In genomic region chr17:46083381-46083780, GRCm38 (mm10) we compare ENCODE assay signal across 9 mouse cellular contexts. TPM values are rescaled to one million over a fixed set of nuclear protein-coding genes. Genes with fewer than 3 reads are reported as not detected.
A peak's percentile ranks its signal among the peaks of the same experiment; 100 is the strongest.
DNase-seq lines count a peak whose midpoint lies in the region; ATAC-seq and TF ChIP-seq lines count a peak whose summit lies in the region.
"Had no signal": no experiment of that assay in that cellular context is flagged by ENCODE, and none has a peak within 500 bp of the region (broad histone marks: within the 10 kb centered on the region; RNA-seq: fewer than 3 reads in every experiment).

No protein-coding gene starts in this region.

- 0 out of 2 replicates have a peak, but pooled peaks cover 4% of the 10 kb centered on the region for H3K27me3 ChIP-seq in heart, embryonic 11.5 days (ENCODE audit: control insufficient read depth, insufficient read depth, low read length)
- H3K27me3 ChIP-seq in intestine, embryonic 14.5 days (replicated peaks; ENCODE audit: control insufficient read depth, insufficient read depth, low read length): no peaks in the 10 kb centered on the region
- H3K27me3 ChIP-seq in intestine, postnatal 0 days (replicated peaks; ENCODE audit: control insufficient read depth, insufficient read depth, low read length): no peaks in the 10 kb centered on the region
- H3K27me3 ChIP-seq in limb, embryonic 10.5 days (ENCODE audit: low read depth, poor library complexity, severe bottlenecking): no peaks in the 10 kb centered on the region
- no peaks in the 10 kb centered on the region for H3K27me3 ChIP-seq in liver, embryonic 11.5 days (replicated peaks; ENCODE audit: control insufficient read depth, insufficient read depth, low read length)

- no peak overlapping the region for H3K4me3 ChIP-seq in heart, embryonic 11.5 days (ENCODE audit: low read depth, low read length)
- H3K4me3 ChIP-seq in intestine, embryonic 14.5 days (ENCODE audit: low read depth, low read length): no peak overlapping the region
- no peak overlapping the region for H3K4me3 ChIP-seq in intestine, postnatal 0 days (ENCODE audit: low read depth, low read length)
- H3K4me3 ChIP-seq in limb, embryonic 10.5 days: no peak overlapping the region
- no peak overlapping the region for H3K4me3 ChIP-seq in liver, embryonic 11.5 days (ENCODE audit: low read depth, low read length)
- H3K4me3 ChIP-seq: liver, embryonic 12.5 days had no signal

- TF ChIP-seq POLR2A in brain, embryonic 14.5 days (IDR thresholded peaks at IDR 0.05; ENCODE audit: borderline replicate concordance, extremely low read depth, insufficient read depth, insufficient read length, poor library complexity, severe bottlenecking): no peak

- H3K36me3 ChIP-seq in heart, embryonic 11.5 days (ENCODE audit: control insufficient read depth, insufficient read depth, low read length): no peaks in the 10 kb centered on the region
- no peaks in the 10 kb centered on the region for H3K36me3 ChIP-seq in intestine, embryonic 14.5 days (ENCODE audit: control insufficient read depth, insufficient read depth, low read length)
- H3K36me3 ChIP-seq in intestine, postnatal 0 days (ENCODE audit: control insufficient read depth, insufficient read depth): no peaks in the 10 kb centered on the region
- no peaks in the 10 kb centered on the region for H3K36me3 ChIP-seq in limb, embryonic 10.5 days
- no peaks in the 10 kb centered on the region for H3K36me3 ChIP-seq in liver, embryonic 11.5 days (ENCODE audit: control insufficient read depth, insufficient read depth, low read length)
- H3K36me3 ChIP-seq: liver, embryonic 12.5 days had no signal

- H3K9ac ChIP-seq in heart, embryonic 11.5 days (ENCODE audit: low read depth, low read length): no peak overlapping the region
- H3K9ac ChIP-seq in intestine, embryonic 14.5 days (ENCODE audit: low read length): no peak overlapping the region
- H3K9ac ChIP-seq in intestine, postnatal 0 days (ENCODE audit: low read depth, low read length): no peak overlapping the region
- H3K9ac ChIP-seq in liver, embryonic 11.5 days (ENCODE audit: low read depth, low read length): no peak overlapping the region
- H3K9ac ChIP-seq: liver, embryonic 12.5 days had no signal

- DNase-seq in heart, adult 18-20 months: no peak
- DNase-seq in intestine, embryonic 14.5 days (ENCODE audit: low spot score): no peak
- peak; percentile 75 for DNase-seq in brain, embryonic 14.5 days (ENCODE audit: low read depth)
- no peak for DNase-seq in limb, embryonic 10.5 days (ENCODE audit: low spot score)
- no peak for DNase-seq in layer of hippocampus, adult 9-11 months
- no peak for DNase-seq in liver, embryonic 11.5 days (ENCODE audit: low spot score)

- H3K27ac ChIP-seq in heart, embryonic 11.5 days (ENCODE audit: low read depth, low read length): peak overlapping the region; percentile 63; the same call in 1 of the 2 replicates
- H3K27ac ChIP-seq in intestine, embryonic 14.5 days (ENCODE audit: low read depth): no peak overlapping the region; the same call in 1 of the 2 replicates
- H3K27ac ChIP-seq in intestine, postnatal 0 days (ENCODE audit: low read depth, low read length): no peak overlapping the region; the same call in 1 of the 2 replicates
- peak overlapping the region; percentile 91; the same call in 1 of the 2 replicates for H3K27ac ChIP-seq in limb, embryonic 10.5 days
- no peak overlapping the region for H3K27ac ChIP-seq in liver, embryonic 11.5 days (ENCODE audit: low read depth, low read length)

- TF ChIP-seq CTCF in intestine, postnatal 0 days (IDR thresholded peaks at IDR 0.05; ENCODE audit: low read depth): no peak
- TF ChIP-seq CTCF in brain, embryonic 14.5 days (IDR thresholded peaks at IDR 0.05; ENCODE audit: borderline replicate concordance, extremely low read depth, insufficient read depth, insufficient read length): no peak

- H3K9me3 ChIP-seq in heart, embryonic 11.5 days (replicated peaks; ENCODE audit: control insufficient read depth, low read length): no peaks in the 10 kb centered on the region
- 0 out of 2 replicates have a peak, but pooled peaks cover 2% of the 10 kb centered on the region for H3K9me3 ChIP-seq in intestine, embryonic 14.5 days (ENCODE audit: control insufficient read depth, low read length)
- H3K9me3 ChIP-seq in intestine, postnatal 0 days (ENCODE audit: control insufficient read depth): no peaks in the 10 kb centered on the region
- H3K9me3 ChIP-seq in limb, embryonic 10.5 days (replicated peaks): no peaks in the 10 kb centered on the region
- H3K9me3 ChIP-seq in liver, embryonic 11.5 days (ENCODE audit: control insufficient read depth, low read length): peaks cover 3% of the 10 kb centered on the region
- H3K9me3 ChIP-seq: liver, embryonic 12.5 days had no signal

- peaks cover 30% of the 10 kb centered on the region for H3K4me1 ChIP-seq in heart, embryonic 11.5 days (ENCODE audit: control insufficient read depth, insufficient read depth, low read length)
- peaks cover 30% of the 10 kb centered on the region for H3K4me1 ChIP-seq in intestine, embryonic 14.5 days (replicated peaks; ENCODE audit: control insufficient read depth, insufficient read depth, low read length)
- H3K4me1 ChIP-seq in intestine, postnatal 0 days (replicated peaks; ENCODE audit: control insufficient read depth, insufficient read depth, low read length): no peaks in the 10 kb centered on the region; the same call in 1 of the 2 replicates
- peaks cover 69% of the 10 kb centered on the region for H3K4me1 ChIP-seq in limb, embryonic 10.5 days
- H3K4me1 ChIP-seq in liver, embryonic 11.5 days (replicated peaks; ENCODE audit: control insufficient read depth, insufficient read depth, low read length): peaks cover 6% of the 10 kb centered on the region

- 74% methylated on average over 3 of the region's 3 CpGs for WGBS in heart, embryonic 11.5 days (ENCODE audit: insufficient replicate concordance)
- 77% methylated on average over 3 of the region's 3 CpGs for WGBS in intestine, embryonic 14.5 days
- 85% methylated on average over 3 of the region's 3 CpGs for WGBS in intestine, postnatal 0 days
- 77% methylated on average over 3 of the region's 3 CpGs for whole genome bisulfite sequencing in limb, embryonic 10.5 days
- WGBS in liver, embryonic 11.5 days: 77% methylated on average over 3 of the region's 3 CpGs

- peak overlapping the region; percentile 59; the same call in 1 of the 2 replicates for H3K4me2 ChIP-seq in heart, embryonic 11.5 days
- peak overlapping the region; percentile 43; the same call in 1 of the 2 replicates for H3K4me2 ChIP-seq in intestine, embryonic 14.5 days (ENCODE audit: low read length)
- H3K4me2 ChIP-seq in intestine, postnatal 0 days (replicated peaks; ENCODE audit: low read depth): no peak overlapping the region
- H3K4me2 ChIP-seq in liver, embryonic 11.5 days: no peak overlapping the region

- ATAC-seq in heart, embryonic 11.5 days (replicated peaks; ENCODE audit: insufficient number of reproducible peaks, low FRiP score, low TSS enrichment): no peak
- ATAC-seq in intestine, embryonic 14.5 days (replicated peaks; ENCODE audit: low FRiP score, low TSS enrichment, low read depth): no peak
- no peak for ATAC-seq in intestine, postnatal 0 days
- ATAC-seq in liver, embryonic 11.5 days (replicated peaks; ENCODE audit: low FRiP score): no peak

RNA-seq across cellular contexts. Expression of gene Mrps18a, which starts 27.4 kb away (rescaled TPM):
- 118 and 123 TPM in 2 replicates for polyA plus RNA-seq in heart, embryonic 11.5 days (2014; fragmentation: Nextera tagmentation; extraction: Ambion mirVana)
- total RNA-seq in heart, adult 18-20 months (2021): 100 to 1,000 TPM; 143 to 145 TPM
- 144 and 150 TPM in 2 replicates for polyA plus RNA-seq in intestine, embryonic 14.5 days (2014; fragmentation: Nextera tagmentation; extraction: Ambion mirVana)
- 121 TPM in 2 replicates for polyA plus RNA-seq in intestine, postnatal 0 days (2015; fragmentation: Nextera tagmentation; extraction: Ambion mirVana)
- polyA plus RNA-seq in brain, embryonic 14.5 days (2012; rRNA removed): 73.0 and 82.8 TPM in 2 replicates
- polyA plus RNA-seq in limb, embryonic 10.5 days (2016; fragmentation: Nextera tagmentation; extraction: Ambion mirVana): 184 and 192 TPM in 2 replicates
- polyA plus RNA-seq in liver, embryonic 11.5 days (2014; fragmentation: Nextera tagmentation; extraction: Ambion mirVana): 141 and 143 TPM in 2 replicates

RNA-seq across cellular contexts. Expression of gene Vegfa, which starts 51.2 kb away (rescaled TPM):
- 4.9 and 7.4 TPM in 2 replicates for polyA plus RNA-seq in heart, embryonic 11.5 days (2014; fragmentation: Nextera tagmentation; extraction: Ambion mirVana)
- total RNA-seq in heart, adult 18-20 months (2021): 100 to 1,000 TPM; 233 to 240 TPM
- 5.2 and 6.5 TPM in 2 replicates for polyA plus RNA-seq in intestine, embryonic 14.5 days (2014; fragmentation: Nextera tagmentation; extraction: Ambion mirVana)
- 5.9 and 8.2 TPM in 2 replicates for polyA plus RNA-seq in intestine, postnatal 0 days (2015; fragmentation: Nextera tagmentation; extraction: Ambion mirVana)
- 168 and 204 TPM in 2 replicates for polyA plus RNA-seq in brain, embryonic 14.5 days (2012; rRNA removed)
- polyA plus RNA-seq in limb, embryonic 10.5 days (2016; fragmentation: Nextera tagmentation; extraction: Ambion mirVana): 2.0 and 3.1 TPM in 2 replicates
- polyA plus RNA-seq in liver, embryonic 11.5 days (2014; fragmentation: Nextera tagmentation; extraction: Ambion mirVana): 3.4 and 4.6 TPM in 2 replicates

Comparison
In these comparisons a context has a peak if more than half of its experiments do, and no peak if none do; other contexts are left out.
1. H3K4me2 ChIP-seq: peak in heart, embryonic 11.5 days (single experiment) and intestine, embryonic 14.5 days (single experiment); none in intestine, postnatal 0 days (single experiment) and liver, embryonic 11.5 days (single experiment).
2. H3K27ac ChIP-seq: peak in heart, embryonic 11.5 days (single experiment) and limb, embryonic 10.5 days (single experiment); none in intestine, embryonic 14.5 days (single experiment), intestine, postnatal 0 days (single experiment) and liver, embryonic 11.5 days (single experiment).
3. RNA of gene Vegfa, which starts 51.2 kb away (polyA plus RNA-seq): 168 to 204 TPM in brain, embryonic 14.5 days; 4.9 to 7.4 TPM in heart, embryonic 11.5 days, 5.9 to 8.2 TPM in intestine, postnatal 0 days, 5.2 to 6.5 TPM in intestine, embryonic 14.5 days, 3.4 to 4.6 TPM in liver, embryonic 11.5 days and 2.0 to 3.1 TPM in limb, embryonic 10.5 days; every median in the first group is over 10 times any median in the second.